Mouse (Mus musculus): ENCODE measurements at regions not wholly inside any gene's neighbourhood (a gene's known extent, or its start where the extent isn't known, plus 50 kb on each side); places are given as distances from the start of the nearest gene placed in this dataset.

- WGBS, result 72% methylated on average over 5 of the region's 5 CpGs
- H3K9ac ChIP-seq (replicated peaks; ENCODE audit: low read depth, low read length), result no peak overlapping the region
- DNase-seq (ENCODE audit: low spot score) (no peak), ATAC-seq (ENCODE audit: insufficient read depth, low read depth) (no peak)
- H3K9me3 ChIP-seq (replicated peaks; ENCODE audit: control insufficient read depth, low read length), result no peaks in the 10 kb centered on the region
- H3K4me1 ChIP-seq (ENCODE audit: control insufficient read depth, insufficient read depth), result no peaks in the 10 kb centered on the region
- TF ChIP-seq CTCF (IDR thresholded peaks at IDR 0.05; ENCODE audit: low read depth), result no peak
- no peak for TF ChIP-seq EP300 (IDR thresholded peaks at IDR 0.05; ENCODE audit: low read depth)
- no peak overlapping the region for H3K27ac ChIP-seq (ENCODE audit: low read depth)
- H3K4me3 ChIP-seq (ENCODE audit: low read depth, low read length), result no peak overlapping the region
- H3K4me2 ChIP-seq (ENCODE audit: low read depth, low read length), result no peak overlapping the region
- no peaks in the 10 kb centered on the region for H3K27me3 ChIP-seq (ENCODE audit: control insufficient read depth, insufficient read depth, low read length)
- no peaks in the 10 kb centered on the region for H3K36me3 ChIP-seq (replicated peaks; ENCODE audit: control insufficient read depth, insufficient read depth, low read length)
Observed at GRCm38 (mm10) chr8:35177314-35177713, 588.3 kb upstream of the Gm19410 start.

GRCm38 (mm10) chr8:35180075-35180474, 585.5 kb upstream of the Gm19410 start:
- no peak overlapping the region for H3K27ac ChIP-seq (ENCODE audit: low read depth)
- WGBS, result 62% methylated on average over 3 of the region's 3 CpGs
- TF ChIP-seq CTCF (IDR thresholded peaks at IDR 0.05; ENCODE audit: low read depth) (no peak), EP300 (IDR thresholded peaks at IDR 0.05; ENCODE audit: low read depth) (no peak)

GRCm38 (mm10) chr8:35182141-35182540, 583.4 kb upstream of the Gm19410 start:
- no peak overlapping the region for H3K27ac ChIP-seq (ENCODE audit: low read depth)
- H3K4me2 ChIP-seq (ENCODE audit: low read depth, low read length), result no peak overlapping the region
- no peak overlapping the region for H3K9ac ChIP-seq (replicated peaks; ENCODE audit: low read depth, low read length)
- H3K4me3 ChIP-seq (ENCODE audit: low read depth, low read length), result no peak overlapping the region
- no peaks in the 10 kb centered on the region for H3K36me3 ChIP-seq (replicated peaks; ENCODE audit: control insufficient read depth, insufficient read depth, low read length)
- no peaks in the 10 kb centered on the region for H3K27me3 ChIP-seq (ENCODE audit: control insufficient read depth, insufficient read depth, low read length)
- DNase-seq (ENCODE audit: low spot score) (no peak), ATAC-seq (ENCODE audit: insufficient read depth, low read depth) (no peak)
- TF ChIP-seq EP300 (IDR thresholded peaks at IDR 0.05; ENCODE audit: low read depth) (no peak), CTCF (IDR thresholded peaks at IDR 0.05; ENCODE audit: low read depth) (no peak)
- 76% methylated on average over 4 of the region's 4 CpGs for WGBS
- no peaks in the 10 kb centered on the region for H3K4me1 ChIP-seq (ENCODE audit: control insufficient read depth, insufficient read depth)
- H3K9me3 ChIP-seq (replicated peaks; ENCODE audit: control insufficient read depth, low read length), result no peaks in the 10 kb centered on the region

More at GRCm38 (mm10) chr8:35180075-35180474, 585.5 kb upstream of the Gm19410 start:
- Histone ChIP-seq H3K4me2 (ENCODE audit: low read depth, low read length) (no peak overlapping the region), H3K9ac (replicated peaks; ENCODE audit: low read depth, low read length) (no peak overlapping the region), H3K4me3 (ENCODE audit: low read depth, low read length) (no peak overlapping the region), H3K9me3 (replicated peaks; ENCODE audit: control insufficient read depth, low read length) (no peaks in the 10 kb centered on the region), H3K27me3 (ENCODE audit: control insufficient read depth, insufficient read depth, low read length) (no peaks in the 10 kb centered on the region), H3K36me3 (replicated peaks; ENCODE audit: control insufficient read depth, insufficient read depth, low read length) (no peaks in the 10 kb centered on the region), H3K4me1 (ENCODE audit: control insufficient read depth, insufficient read depth) (no peaks in the 10 kb centered on the region)
- ATAC-seq (ENCODE audit: insufficient read depth, low read depth) (no peak), DNase-seq (ENCODE audit: low spot score) (no peak)

- Histone ChIP-seq H3K4me3 (ENCODE audit: low read depth, low read length) (no peak overlapping the region), H3K27me3 (ENCODE audit: control insufficient read depth, insufficient read depth, low read length) (no peaks in the 10 kb centered on the region), H3K4me2 (ENCODE audit: low read depth, low read length) (no peak overlapping the region), H3K27ac (ENCODE audit: low read depth) (no peak overlapping the region), H3K36me3 (replicated peaks; ENCODE audit: control insufficient read depth, insufficient read depth, low read length) (no peaks in the 10 kb centered on the region), H3K9me3 (replicated peaks; ENCODE audit: control insufficient read depth, low read length) (no peaks in the 10 kb centered on the region), H3K4me1 (ENCODE audit: control insufficient read depth, insufficient read depth) (no peaks in the 10 kb centered on the region), H3K9ac (replicated peaks; ENCODE audit: low read depth, low read length) (no peak overlapping the region)
- TF ChIP-seq EP300 (IDR thresholded peaks at IDR 0.05; ENCODE audit: low read depth), result no peak
- no peak for TF ChIP-seq CTCF (IDR thresholded peaks at IDR 0.05; ENCODE audit: low read depth)
- 79% methylated on average over 14 of the region's 14 CpGs for WGBS
- ATAC-seq (ENCODE audit: insufficient read depth, low read depth) (no peak), DNase-seq (ENCODE audit: low spot score) (no peak)
Observed at GRCm38 (mm10) chr8:35183423-35183822, 582.2 kb upstream of the Gm19410 start.

- H3K4me3 ChIP-seq (ENCODE audit: low read depth, low read length), result no peak overlapping the region
- DNase-seq (ENCODE audit: low spot score) (no peak), ATAC-seq (ENCODE audit: insufficient read depth, low read depth) (no peak)
- no peaks in the 10 kb centered on the region for H3K4me1 ChIP-seq (ENCODE audit: control insufficient read depth, insufficient read depth)
- no peak overlapping the region for H3K27ac ChIP-seq (ENCODE audit: low read depth)
- H3K36me3 ChIP-seq (replicated peaks; ENCODE audit: control insufficient read depth, insufficient read depth, low read length), result no peaks in the 10 kb centered on the region
- TF ChIP-seq CTCF (IDR thresholded peaks at IDR 0.05; ENCODE audit: low read depth), result no peak
- no peak for TF ChIP-seq EP300 (IDR thresholded peaks at IDR 0.05; ENCODE audit: low read depth)
- WGBS, result 66% methylated on average over 10 of the region's 10 CpGs
- no peak overlapping the region for H3K4me2 ChIP-seq (ENCODE audit: low read depth, low read length)
- no peaks in the 10 kb centered on the region for H3K27me3 ChIP-seq (ENCODE audit: control insufficient read depth, insufficient read depth, low read length)
- H3K9me3 ChIP-seq (replicated peaks; ENCODE audit: control insufficient read depth, low read length), result no peaks in the 10 kb centered on the region
- no peak overlapping the region for H3K9ac ChIP-seq (replicated peaks; ENCODE audit: low read depth, low read length)
Observed at GRCm38 (mm10) chr8:35185165-35185564, 580.4 kb upstream of the Gm19410 start.

- Histone ChIP-seq H3K27ac (ENCODE audit: low read depth) (no peak overlapping the region), H3K4me2 (ENCODE audit: low read depth, low read length) (no peak overlapping the region), H3K9me3 (replicated peaks; ENCODE audit: control insufficient read depth, low read length) (no peaks in the 10 kb centered on the region), H3K9ac (replicated peaks; ENCODE audit: low read depth, low read length) (no peak overlapping the region), H3K27me3 (ENCODE audit: control insufficient read depth, insufficient read depth, low read length) (no peaks in the 10 kb centered on the region), H3K36me3 (replicated peaks; ENCODE audit: control insufficient read depth, insufficient read depth, low read length) (no peaks in the 10 kb centered on the region), H3K4me1 (ENCODE audit: control insufficient read depth, insufficient read depth) (no peaks in the 10 kb centered on the region), H3K4me3 (ENCODE audit: low read depth, low read length) (no peak overlapping the region)
- DNase-seq (ENCODE audit: low spot score), result no peak
- WGBS, result 84% methylated on average over 8 of the region's 8 CpGs
- no peak for TF ChIP-seq CTCF (IDR thresholded peaks at IDR 0.05; ENCODE audit: low read depth)
- no peak for TF ChIP-seq EP300 (IDR thresholded peaks at IDR 0.05; ENCODE audit: low read depth)
- no peak for ATAC-seq (ENCODE audit: insufficient read depth, low read depth)
Observed at GRCm38 (mm10) chr8:35188531-35188930, 577.1 kb upstream of the Gm19410 start.
